Mouse (Mus musculus): ENCODE data around the gene Dnase1.
A peak's percentile ranks its signal among the peaks of the same experiment; 100 is the strongest.
"Not testable (repeated sequence)": the region's sequence is repeated elsewhere in the genome, so short reads cannot be mapped to it uniquely, and the experiment has no call there.

The Dnase1 gene

DNA sequence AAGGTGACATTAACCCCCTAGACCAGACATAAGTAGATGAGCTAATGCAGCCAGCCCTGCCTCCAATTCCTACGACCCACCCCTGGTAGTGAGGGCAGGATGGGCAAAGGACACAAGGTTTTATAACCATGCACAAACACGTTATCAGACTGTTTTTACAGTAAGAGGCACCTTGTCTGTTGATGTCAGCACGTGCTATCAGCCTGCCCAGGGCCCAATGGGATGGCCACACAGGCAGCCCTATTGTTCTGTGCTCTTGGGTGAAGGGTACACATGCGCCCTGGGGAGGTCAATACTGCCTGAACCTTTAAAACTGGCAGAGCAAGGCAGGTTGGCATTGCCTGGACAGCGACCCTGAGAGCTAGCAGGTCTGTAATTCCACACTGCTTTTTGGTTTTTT lies at the start of gene Dnase1:
Gene Dnase1, plus strand, starts transcription at position 136 of the 400 bp plus-strand sequence.
- no peak for DNase-seq (ENCODE audit: low spot score)

DNA sequence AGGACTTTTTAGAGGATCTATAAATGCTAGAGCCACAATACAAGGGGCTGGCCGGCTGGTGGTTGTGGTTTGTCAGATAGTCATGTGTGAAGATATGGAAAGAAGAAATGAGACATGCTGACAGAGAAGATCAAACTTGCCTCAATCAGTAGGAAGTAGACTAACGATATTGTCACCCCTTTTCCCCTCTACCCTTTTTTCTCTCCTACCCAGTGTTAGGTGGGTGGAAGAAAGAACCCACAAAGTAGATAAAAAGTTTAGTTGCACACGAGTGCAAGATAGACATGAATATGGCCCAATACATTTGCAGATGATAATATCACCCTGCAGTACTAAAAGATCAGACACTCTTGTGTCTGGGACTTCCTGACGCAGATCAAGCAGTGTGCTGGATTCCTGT lies 48.3 kb upstream of the Dnase1 start:
- no peak for DNase-seq (ENCODE audit: low spot score)

DNA sequence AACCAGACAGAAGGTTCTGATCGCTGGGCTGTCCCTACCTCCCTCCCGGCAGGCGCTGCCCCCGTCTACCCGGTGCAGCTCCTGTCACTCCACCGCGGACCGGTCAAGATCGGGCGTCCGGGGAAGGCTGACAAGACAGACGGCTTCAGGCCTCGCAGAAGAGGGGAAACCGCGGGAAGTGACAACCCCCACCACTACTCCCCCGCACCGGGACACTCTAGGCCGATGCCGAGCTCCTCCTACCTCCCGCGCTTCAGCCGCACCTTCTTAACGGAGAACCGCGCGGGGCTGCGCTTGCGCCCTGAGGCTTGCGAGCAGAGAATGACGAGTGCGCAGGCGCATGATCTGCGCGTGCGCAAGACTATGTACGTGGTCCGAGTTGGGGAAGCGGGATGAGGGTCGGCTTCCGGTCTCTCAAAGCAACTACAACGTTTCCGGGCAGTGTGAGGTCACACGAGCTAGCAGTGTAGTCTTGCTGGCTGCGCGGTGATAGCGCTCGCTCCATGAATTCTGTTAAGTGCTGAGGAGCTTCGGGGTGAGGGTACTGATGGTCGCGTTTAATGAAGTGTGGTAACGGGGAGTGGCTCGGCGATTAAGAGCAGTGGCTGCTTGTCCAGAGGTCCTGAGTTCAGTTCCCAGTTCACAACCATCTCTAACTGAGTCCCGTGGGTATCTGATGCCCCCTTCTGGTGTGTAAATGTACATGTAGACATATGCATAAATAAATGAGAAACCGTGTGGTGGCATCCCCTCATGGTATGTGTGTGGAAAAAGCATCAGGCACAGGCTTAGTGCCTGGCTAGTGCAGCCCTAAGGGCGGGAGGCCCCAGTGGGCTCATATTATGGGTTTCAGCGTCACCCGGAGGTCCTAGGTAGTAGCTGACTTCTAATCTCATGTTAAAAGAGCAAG lies 33.0 kb upstream of the Dnase1 start, which contains the start of gene Slx4:
Gene Slx4, minus strand, starts transcription at position 282 of the 910 bp plus-strand sequence.
- peak; percentile 97 for DNase-seq (ENCODE audit: low spot score)

DNA sequence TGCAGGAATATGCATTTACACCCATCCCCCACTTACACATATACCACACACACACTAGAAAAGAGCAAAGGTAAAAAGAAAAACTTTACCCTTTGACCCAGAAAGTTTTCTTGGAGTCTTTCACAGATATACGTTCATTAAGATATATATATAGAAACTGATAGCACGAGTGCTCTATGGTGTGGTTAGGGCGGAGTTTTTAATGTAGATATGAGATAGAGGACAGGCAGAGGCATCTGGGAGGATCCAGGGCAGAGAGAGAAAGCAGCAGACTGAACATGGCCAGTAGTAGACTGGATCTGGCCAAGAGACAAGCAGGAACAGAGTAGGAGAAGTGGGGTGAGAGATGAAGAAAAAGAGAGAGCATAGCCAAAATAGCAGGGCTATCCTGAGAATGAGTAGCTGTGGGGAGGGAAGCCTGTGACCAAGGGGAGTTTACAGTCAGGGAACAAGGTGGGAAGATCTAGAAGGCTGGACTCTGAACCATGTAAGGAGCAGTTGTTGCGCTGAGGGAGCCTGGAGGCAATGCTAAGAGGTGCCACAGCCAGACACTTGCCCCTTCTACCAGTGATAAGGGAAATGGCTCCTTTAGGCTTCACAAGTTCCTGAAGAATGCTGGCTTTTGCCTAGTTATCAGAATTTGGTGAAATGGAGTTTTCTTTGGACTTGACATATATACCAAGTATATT lies 23.7 kb upstream of the Dnase1 start:
- DNase-seq (ENCODE audit: low spot score), result peak; percentile 62

DNA sequence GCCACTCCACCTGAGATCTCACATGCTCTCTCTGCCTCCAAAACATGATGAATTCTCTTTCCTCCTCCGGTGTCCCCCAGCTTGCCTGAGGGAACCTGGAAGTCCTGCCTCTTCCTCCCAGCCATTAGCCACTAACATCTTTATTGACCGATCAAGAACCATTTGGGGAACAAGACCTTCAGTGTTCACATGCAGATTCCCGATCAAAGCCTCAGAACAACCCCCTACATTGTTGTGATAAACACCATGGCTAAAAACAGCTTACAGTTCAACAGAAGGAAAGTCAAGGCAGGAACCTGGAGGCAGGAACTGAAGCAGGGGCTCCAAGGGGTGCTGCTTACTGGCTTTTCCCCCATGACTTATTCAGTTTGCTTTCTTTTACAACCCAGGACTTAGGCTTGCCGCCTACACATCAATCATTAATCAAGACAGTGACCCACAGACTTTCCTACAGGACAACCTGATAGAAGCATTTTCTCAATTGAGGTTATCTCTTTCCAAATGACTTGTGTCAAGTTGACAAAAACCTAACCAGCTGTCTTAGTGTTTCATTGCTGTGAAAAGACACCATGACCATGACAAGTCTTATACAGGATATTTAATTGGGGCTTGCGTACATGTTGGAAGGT lies 22.6 kb upstream of the Dnase1 start:
- no peak for DNase-seq (ENCODE audit: low spot score)

DNA sequence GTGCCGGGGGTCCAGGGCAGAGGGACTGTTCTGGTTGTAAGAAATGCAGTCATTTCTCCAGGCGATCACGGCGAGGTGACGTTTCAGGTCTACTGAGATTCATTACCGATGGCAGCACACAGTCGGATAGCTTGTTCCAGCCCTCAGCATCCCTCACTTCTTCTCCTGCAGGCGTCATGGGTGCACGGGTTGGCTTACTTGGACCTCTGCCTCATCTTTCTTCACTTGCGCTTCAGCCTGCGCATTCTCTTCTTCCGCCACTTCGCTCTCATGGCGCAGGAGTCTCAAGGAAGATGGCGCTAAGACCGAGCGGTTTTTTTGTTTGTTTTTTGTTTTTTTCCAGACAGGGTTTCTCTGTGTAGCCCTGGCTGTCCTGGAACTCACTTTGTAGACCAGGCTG lies 20.0 kb upstream of the Dnase1 start:
- DNase-seq (ENCODE audit: low spot score), result not testable (repeated sequence)

DNA sequence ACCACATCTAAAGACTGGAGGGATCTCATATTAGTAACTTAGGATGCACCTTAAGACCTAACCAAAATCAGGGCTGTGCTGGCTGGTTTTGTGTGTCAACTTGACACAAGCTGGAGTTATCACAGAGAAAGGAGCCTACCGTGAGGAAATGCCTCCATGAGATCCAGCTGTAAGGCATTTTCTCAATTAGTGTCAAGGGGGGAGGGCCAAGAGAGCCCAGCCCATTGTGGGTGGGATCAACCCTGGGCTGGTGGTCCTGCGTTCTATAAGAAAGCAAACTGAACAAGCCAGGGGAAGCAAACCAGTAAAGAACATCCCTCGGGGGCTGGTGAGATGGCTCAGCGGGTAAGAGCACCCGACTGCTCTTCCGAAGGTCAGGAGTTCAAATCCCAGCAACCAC lies 19.3 kb upstream of the Dnase1 start:
- not testable (repeated sequence) for DNase-seq (ENCODE audit: low spot score)

DNA sequence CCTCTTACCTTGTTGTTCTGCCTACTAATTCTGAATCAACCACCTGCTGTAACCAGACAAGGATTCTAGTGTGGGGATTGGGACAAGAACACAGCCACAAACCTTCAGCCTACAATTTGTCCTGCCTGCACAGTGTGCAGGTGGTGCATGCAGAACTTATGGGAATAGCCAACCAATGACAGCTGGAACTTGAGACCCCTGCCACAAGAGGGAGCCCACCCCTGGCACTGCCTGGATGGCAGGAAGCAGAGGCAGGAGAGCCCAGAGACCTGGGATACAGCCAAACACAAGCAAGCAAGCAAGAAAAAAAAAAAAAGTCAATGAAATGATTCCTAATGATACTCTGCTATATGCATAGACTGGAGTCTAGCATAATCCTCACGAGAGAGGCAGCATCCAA lies 15.5 kb upstream of the Dnase1 start:
- no peak for DNase-seq (ENCODE audit: low spot score)

DNA sequence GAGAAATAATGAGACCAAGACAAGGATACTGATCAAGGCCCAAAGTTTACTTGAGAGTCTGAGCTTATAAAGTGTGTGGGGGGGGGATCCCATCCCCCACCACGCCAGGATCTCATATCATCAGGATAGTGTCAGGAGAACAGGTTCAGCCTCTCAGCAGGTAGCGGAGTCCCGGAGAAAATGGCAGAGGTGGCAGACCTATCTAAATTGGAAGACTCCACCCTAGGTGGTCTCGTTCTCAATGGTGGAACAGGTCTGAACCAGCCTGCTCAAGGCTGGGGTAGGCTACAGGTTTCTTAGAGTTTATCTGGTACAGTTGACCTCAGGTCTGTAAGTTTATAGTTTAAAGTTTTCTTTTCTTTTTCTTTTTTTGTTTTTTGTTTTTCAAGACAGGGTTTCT lies 14.0 kb upstream of the Dnase1 start:
- no peak for DNase-seq (ENCODE audit: low spot score)

DNA sequence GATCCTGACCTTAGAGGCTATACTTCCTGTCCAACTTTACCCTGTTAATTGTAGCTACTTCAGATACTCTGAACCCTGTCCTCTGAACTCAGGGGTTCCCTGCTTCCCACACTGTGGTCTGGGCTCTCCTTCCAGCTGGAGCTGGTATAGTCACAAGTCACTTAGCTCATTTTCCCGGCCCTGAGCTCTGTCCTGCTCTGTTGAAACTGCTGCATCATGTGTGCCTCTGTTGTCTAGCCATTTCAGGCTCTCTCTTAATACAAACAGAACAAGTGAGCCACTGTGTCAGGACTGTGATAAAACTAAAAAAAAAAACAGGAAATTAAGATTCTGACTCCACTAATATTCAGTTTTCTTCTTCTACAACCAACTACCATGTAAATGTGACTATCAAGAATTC lies 10.1 kb upstream of the Dnase1 start:
- DNase-seq (ENCODE audit: low spot score), result no peak

DNA sequence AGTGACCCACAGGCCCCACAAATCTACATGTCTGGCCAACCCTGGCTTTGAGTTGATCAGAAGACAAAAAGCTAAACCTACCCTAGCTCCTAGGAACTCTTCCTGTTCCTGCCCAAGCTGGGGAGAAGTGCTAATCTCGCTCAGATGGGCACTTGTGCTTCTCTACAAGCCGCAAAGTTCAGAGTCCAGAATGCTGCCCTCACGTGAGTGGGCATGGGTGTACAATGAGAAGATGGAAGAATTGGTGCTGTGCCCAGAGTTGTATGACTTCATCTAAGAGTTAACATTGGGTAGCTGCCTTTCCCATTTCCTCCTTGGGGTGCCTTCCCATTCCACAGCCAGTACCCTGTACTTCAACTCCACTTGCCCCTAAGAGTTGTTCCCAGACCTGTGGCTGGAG lies 9.5 kb upstream of the Dnase1 start:
- DNase-seq (ENCODE audit: low spot score), result no peak

DNA sequence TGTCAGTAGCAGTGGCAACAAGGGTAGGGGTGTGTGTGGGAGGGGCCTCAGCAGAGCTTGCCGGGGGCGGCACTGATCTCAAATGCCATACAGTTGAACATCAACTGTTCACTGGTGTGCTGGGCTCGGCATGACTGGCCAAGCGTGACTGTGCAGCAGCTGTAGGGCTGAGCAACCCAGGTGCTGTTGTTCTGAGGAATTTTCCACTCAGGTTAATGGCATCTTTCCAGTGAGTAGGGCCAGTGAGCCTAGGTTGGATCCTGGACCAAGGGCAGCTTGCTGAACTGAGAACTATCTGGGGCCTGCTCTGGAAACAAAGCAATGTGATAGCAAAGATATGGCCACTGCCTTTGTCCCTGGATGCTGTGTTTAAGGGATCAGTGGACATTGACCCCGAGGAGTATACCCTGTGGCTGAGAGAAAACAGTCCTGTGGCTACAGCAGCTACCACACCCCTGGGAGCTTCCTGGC lies 7.3 kb upstream of the Dnase1 start:
- DNase-seq (ENCODE audit: low spot score), result no peak

DNA sequence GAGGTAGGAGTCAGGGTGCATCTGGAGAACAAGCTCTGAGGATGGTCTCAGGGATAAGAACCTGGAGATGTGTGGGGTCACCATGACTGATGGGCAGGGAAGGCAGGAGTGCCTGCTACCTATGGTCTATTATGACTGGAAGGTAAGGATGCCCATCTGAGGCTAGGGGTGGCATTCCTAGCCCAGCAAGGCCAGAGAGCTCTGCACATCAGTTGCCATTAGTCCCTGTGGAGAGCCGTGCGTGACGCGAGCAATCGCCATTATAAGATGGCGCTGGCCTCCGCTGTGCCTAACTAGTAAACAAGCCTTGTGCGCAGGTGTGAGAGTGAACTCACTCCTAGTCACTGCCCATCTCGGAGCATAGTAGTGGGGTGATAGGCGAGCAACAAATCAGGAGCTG lies 6.2 kb upstream of the Dnase1 start:
- no peak for DNase-seq (ENCODE audit: low spot score)

DNA sequence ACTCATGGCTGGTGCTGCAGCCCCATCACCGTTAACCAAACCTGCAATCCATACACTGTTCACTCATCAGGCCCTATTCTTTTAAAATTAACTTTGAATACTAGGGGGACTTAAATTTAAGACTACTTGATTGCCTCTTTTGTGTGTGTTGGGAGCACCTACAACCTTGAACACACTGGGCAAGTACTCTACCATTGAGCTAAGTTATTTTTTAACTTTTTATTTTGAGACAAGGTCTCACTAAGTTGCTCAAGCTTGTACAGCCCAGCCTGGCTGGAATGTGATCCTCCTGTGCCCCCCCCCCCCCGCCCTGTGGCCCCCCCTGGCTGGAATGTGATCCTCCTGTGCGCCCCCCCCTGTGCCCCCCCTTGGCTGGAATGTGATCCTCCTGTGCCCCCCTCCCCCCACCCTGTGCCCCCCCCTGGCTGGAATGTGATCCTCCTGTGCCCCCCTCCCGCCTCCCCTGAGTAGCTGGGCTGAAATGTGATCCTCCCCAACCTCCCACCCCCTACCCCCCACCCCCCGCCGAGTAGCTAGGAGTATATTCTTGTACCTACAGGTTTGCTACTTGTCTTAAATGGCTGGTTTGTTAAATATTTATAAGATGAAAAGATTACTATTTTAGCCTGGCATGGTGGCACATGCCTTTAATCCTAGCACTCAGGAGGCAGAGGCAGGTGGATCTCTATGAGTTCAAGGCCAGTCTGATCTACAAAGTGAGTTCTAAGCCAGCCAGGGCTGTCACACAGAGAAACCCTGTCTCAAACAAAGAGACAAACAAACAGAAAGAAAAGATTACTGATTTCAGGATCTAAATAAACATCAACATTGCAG lies 5.1 kb upstream of the Dnase1 start:
- no peak for DNase-seq (ENCODE audit: low spot score)

DNA sequence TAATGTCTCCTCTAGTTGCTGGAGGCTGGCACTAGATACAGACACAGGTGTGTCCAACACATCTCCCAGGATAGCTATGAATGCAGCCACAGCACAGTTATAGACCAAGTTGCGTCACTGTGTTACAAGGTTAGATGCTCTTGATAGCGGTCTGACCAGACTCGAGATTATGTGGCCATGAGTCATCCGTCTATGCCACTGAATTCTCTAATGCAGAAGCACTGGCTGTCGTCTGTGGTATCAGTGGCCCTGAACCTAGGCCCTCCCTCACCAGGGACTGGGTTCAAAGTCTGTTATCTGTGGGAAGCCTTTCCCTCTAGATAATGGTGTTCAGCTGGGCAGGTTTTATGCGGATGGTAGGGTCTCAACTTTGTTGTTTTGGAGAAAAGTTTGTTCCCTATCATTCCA lies 4.4 kb upstream of the Dnase1 start:
- peak; percentile 42 for DNase-seq (ENCODE audit: low spot score)

DNA sequence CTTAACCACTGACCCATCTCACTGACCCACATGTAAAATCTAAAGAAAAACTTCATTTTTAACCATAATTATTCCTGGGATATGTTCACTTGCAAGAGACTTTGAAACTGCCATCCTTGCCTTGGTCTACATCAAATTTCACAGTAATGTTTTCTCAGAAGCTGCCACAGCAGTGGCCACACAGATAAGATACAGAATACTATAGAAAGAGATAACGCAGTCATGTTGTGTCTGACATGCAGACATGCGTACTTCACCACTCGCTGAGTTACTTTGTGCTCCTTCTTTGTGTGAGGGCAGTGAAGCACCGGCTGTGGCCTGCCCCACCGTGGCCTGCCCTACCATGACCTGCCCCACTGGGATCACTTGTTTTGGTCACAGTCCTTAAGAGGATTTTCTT lies 2.8 kb upstream of the Dnase1 start:
- peak; percentile 41 for DNase-seq (ENCODE audit: low spot score)

DNA sequence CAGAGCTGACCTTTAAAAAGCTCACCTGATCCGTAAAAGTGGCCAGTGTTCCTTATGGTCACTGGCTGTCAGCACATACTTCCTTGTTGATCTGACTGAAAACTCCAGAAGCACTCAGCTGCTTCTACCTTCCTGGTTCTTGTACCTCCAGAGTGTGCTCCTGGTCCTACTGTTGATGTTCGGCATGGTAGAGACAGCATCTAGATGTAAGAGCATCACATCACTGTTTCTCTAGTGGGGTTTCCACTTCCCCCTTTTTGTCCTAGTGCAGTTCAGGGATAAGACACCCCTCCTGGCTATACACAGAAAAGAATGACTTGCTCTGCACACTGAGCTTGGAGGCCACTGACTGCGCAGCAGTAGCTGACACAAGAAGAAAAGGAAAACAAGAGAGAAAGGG lies 2.3 kb upstream of the Dnase1 start:
- DNase-seq (ENCODE audit: low spot score), result no peak

DNA sequence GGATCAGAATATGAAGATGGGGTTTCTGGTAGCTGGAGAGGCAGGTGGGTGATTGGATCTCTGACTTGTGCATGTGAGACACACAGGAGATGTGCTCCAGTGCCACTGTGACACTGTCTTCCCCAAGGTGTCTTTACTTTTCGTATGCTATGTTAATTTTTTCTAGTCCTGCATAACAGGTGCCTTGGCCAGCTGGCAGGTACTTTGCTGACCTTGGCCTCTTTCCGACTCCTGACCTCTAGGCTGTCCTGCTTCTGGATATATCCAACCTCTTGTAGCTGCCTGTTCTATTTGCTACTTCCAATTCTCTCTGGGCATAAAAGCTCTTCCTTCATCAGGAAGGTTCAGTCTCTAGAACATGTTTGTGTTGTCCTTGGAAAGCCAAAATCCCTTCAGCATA lies 1.2 kb upstream of the Dnase1 start:
- DNase-seq (ENCODE audit: low spot score), result no peak

DNA sequence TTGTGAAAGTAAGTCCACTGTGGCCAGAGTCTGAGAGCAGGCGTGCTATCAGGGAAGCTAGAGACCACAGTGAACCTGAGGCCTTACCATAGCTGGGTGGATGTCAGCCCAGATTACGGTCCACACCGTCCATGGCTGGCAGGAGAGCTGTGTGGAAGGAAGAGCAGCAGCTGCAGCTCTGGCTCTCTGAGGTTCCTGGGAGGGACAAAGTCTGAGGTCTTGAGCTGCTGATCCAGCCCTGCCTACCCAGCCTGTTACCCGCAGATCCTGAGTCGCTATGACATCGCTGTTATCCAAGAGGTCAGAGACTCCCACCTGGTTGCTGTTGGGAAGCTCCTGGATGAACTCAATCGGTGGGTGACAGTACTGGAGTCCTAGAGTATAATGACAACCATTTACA lies 948 bp downstream of the Dnase1 start:
- no peak for DNase-seq (ENCODE audit: low spot score)

DNA sequence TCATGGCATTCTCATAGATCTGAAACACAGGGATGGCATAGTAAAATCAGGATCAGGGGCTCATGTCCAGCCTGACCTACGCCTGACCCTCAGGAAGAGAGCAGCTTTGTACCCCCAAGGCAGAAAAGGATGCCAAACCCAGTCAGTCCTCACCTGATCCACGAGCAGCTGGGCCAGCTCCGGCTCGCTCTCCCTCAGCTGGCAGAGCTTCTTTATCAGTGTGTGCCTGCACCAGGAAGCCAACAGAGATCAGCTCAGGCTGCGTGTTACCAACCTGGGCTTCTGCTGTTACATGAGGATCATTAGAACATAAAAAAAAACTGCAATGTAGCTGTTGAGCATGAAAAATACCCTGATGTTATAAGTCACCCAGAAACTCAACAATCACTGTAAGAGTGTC lies 3.5 kb downstream of the Dnase1 start:
- no peak for DNase-seq (ENCODE audit: low spot score)

DNA sequence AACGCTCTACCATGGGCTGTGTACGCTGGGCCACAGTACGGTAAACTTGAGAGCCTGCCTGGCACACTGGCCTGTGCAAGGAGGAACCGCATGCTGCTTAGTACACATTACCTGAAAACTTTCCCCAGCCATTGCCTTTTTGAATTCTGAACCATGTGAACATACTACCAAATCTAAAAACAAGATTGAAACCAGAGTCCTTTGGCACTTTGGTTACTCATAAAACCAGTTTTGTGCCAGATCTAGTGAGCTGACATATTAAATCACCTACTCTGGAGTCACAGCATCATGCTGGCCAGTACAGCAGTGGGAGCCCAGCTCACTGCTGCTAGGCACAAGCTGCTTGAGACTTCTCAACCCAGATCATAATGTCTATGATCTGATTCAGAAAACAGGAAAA lies 4.9 kb downstream of the Dnase1 start:
- DNase-seq (ENCODE audit: low spot score), result no peak

DNA sequence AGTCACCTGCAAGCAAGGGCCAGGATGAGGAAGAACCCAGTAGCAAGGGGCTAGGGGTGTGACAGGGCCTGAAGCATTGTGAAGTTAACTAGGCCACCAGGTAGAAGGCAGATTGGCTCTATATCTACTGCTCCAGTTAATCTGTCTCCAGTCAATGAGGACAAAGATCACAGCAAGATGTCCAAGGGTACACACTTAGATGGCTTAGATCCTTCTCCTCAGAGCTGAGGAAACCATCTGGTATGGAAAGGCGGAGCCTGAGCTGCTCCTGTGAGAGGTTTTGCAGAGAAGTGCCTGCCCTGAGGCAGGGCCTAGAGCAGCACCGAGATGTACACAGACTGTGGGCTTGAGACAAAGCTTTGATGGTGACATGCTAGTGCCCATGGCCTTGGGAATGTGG lies 7.4 kb downstream of the Dnase1 start:
- DNase-seq (ENCODE audit: low spot score), result no peak

All from c-Kit-positive CD71-positive TER-119-positive erythroid progenitor cells, embryonic 14.5 days (primary cell).